Mouse (Mus musculus) megakaryocyte, embryonic 14.5 days (primary cell): ENCODE results near the gene Hps3. TPM values are rescaled to one million over a fixed set of nuclear protein-coding genes. Genes with fewer than 3 reads are reported as not detected.
"Not testable (repeated sequence)": the region's sequence is repeated elsewhere in the genome, so short reads cannot be mapped to it uniquely, and the experiment has no call there.

ENCODE experiments used
- H3K27me3 ChIP-seq: replicated peaks from 2 replicates; pipeline ENCODE3; 2012; ENCODE audit warnings: inconsistent platforms
- H3K36me3 ChIP-seq: replicated peaks from 2 replicates; pipeline ENCODE3; 2012; ENCODE audit warnings: low read length, inconsistent platforms, mixed read lengths
- H3K4me1 ChIP-seq: 2 replicates; pipeline ENCODE4 v1.6.1; 2012; ENCODE audit warnings: inconsistent platforms
- H3K4me3 ChIP-seq: replicated peaks from 2 replicates; pipeline ENCODE3; 2012; ENCODE audit warnings: moderate library complexity, mild to moderate bottlenecking, inconsistent platforms
- H3K9me3 ChIP-seq: 2 replicates; pipeline ENCODE4 v1.6.1; 2012; ENCODE audit warnings: inconsistent platforms
- FLI1 ChIP-seq: IDR thresholded peaks from 2 replicates; pipeline ENCODE4 v1.6.1; 2012; ENCODE audit warnings: low read length, inconsistent platforms, mixed read lengths
- GATA1 ChIP-seq: IDR thresholded peaks from 3 replicates; pipeline ENCODE4 v1.6.1; 2012; ENCODE audit warnings: mixed read lengths, low read length, inconsistent platforms, borderline replicate concordance
- polyA plus RNA-seq: library from polyadenylated mRNA; stranded (reverse); fragments of >175 nt; gene quantifications from 2 replicates; pipeline ENCODE4 v1.2.3, GENCODE M21; 2012; ENCODE audit warnings: low replicate concordance; ENCODE audit not compliant: insufficient read depth

Gene Hps3
- polyA plus RNA-seq, 1 experiment, result 0.38 TPM

DNA sequence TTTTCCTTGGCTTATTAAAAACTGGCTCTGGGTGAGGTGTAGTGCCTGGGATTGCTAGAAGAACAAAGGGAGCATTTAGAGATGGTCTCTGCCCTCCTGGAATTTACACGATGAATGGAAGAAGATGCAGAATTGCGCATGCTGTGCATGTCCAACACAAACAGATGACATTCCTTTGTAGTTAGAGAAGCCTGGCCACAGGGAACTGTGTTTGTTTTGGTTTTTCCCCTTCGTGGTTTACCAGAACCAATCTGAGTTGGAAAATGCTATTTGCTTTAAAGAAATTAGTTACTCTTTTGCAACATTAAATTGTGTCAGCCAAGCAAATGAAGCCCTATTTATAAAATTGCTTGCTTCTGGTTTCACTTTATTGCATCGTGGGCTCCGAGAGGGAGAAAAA is 78.2 kb downstream of the Hps3 start, which contains the start of gene Cp:
TSS of gene Cp (plus strand) at position 170 of the 400 bp plus-strand sequence.
- TF ChIP-seq GATA1 (no peak), FLI1 (no peak)
- no peaks in the 10 kb centered on the region for H3K9me3 ChIP-seq
- H3K36me3 ChIP-seq, result no peaks in the 10 kb centered on the region
- H3K27me3 ChIP-seq, result no peaks in the 10 kb centered on the region
- H3K4me3 ChIP-seq, result no peak within 1 kb of the TSS
- H3K4me1 ChIP-seq, result no peaks in the 10 kb centered on the region

- no peaks in the 10 kb centered on the region for H3K36me3 ChIP-seq
- TF ChIP-seq GATA1 (no peak), FLI1 (no peak)
- H3K4me3 ChIP-seq, result no peak overlapping the region
- no peaks in the 10 kb centered on the region for H3K4me1 ChIP-seq
- no peaks in the 10 kb centered on the region for H3K9me3 ChIP-seq
- no peaks in the 10 kb centered on the region for H3K27me3 ChIP-seq
Measured at GRCm38 (mm10) chr3:19953865-19954264, 81.2 kb downstream of the Hps3 start.

GRCm38 (mm10) chr3:19953425-19953824 is 81.7 kb downstream of the Hps3 start:
- H3K36me3 ChIP-seq, result no peaks in the 10 kb centered on the region
- no peaks in the 10 kb centered on the region for H3K27me3 ChIP-seq
- TF ChIP-seq GATA1 (no peak), FLI1 (no peak)
- H3K9me3 ChIP-seq, result no peaks in the 10 kb centered on the region
- no peak overlapping the region for H3K4me3 ChIP-seq
- H3K4me1 ChIP-seq, result no peaks in the 10 kb centered on the region

DNA sequence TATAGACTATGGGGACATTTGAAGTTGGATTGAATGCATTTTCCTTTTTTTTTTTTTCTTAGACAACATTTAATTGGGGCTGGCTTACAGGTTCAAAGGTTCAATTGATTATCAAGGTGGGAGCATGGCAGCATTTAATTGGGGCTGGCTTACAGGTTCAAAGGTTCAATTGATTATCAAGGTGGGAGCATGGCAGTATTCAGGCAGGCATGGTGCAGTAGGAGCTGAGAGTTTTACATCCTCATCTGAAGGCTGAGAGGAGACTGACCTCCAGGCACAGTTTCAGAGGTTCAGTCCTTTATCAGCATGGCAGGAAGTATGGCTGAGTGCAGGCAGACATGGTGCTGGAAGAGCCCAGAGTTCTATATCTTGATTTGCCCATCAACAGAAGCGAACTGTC is 85.7 kb downstream of the Hps3 start:
- not testable (repeated sequence) for H3K4me1 ChIP-seq, H3K27me3 ChIP-seq, H3K4me3 ChIP-seq, H3K9me3 ChIP-seq, H3K36me3 ChIP-seq

DNA sequence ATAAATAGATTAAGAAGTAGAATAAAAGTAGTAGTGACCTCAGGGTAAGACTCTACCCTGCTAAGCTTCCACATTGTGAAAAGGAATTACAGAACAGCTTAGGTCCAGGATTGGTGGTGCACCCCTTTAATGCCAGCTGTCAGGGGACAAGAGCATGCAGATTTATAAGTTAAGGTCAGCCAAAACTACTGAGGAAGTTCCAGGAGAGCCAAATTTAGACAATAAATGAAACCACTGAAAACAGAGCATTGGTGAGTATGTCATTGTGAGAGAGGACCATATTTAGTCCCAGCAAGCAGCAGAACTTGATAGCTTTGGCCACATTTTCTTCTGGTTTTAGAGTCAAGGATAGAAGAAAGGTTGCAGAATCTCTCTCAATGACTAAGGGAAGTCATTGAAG is 86.6 kb downstream of the Hps3 start:
- Histone ChIP-seq H3K9me3 (0 out of 2 replicates have a peak, but pooled peaks cover 3% of the 10 kb centered on the region), H3K4me3 (no peak overlapping the region), H3K36me3 (no peaks in the 10 kb centered on the region), H3K4me1 (no peaks in the 10 kb centered on the region), H3K27me3 (no peaks in the 10 kb centered on the region)
- TF ChIP-seq GATA1 (no peak), FLI1 (no peak)

Other genes starting within 250 kb of the Hps3 start
- gene Cp, start 78.3 kb downstream of the Hps3 start, polyA plus RNA-seq, result 0.16 TPM in 1 of 2 replicates, not detected in the other
- gene Hltf, start 22.5 kb upstream of the Hps3 start, polyA plus RNA-seq, result 2.0 TPM in 1 of 2 replicates, not detected in the other
- 10.6 and 14.8 TPM in 2 replicates for gene Gyg, start 120.0 kb upstream of the Hps3 start, polyA plus RNA-seq
- gene Cpa3, start 206.9 kb upstream of the Hps3 start, polyA plus RNA-seq, result 5.4 TPM in 1 of 2 replicates, not detected in the other
- not detected in 2 replicates for gene Cpb1, start 240.4 kb upstream of the Hps3 start, polyA plus RNA-seq